Mouse (Mus musculus): ENCODE data around the gene Ube3c. TPM values are rescaled to one million over a fixed set of nuclear protein-coding genes. Genes with fewer than 3 reads are reported as not detected.
"Not testable (repeated sequence)": the region's sequence is repeated elsewhere in the genome, so short reads cannot be mapped to it uniquely, and the experiment has no call there.

The Ube3c gene
- 34.6 and 37.5 TPM in 2 replicates for polyA plus RNA-seq (2014; fragmentation: Nextera tagmentation; extraction: Ambion mirVana)

DNA sequence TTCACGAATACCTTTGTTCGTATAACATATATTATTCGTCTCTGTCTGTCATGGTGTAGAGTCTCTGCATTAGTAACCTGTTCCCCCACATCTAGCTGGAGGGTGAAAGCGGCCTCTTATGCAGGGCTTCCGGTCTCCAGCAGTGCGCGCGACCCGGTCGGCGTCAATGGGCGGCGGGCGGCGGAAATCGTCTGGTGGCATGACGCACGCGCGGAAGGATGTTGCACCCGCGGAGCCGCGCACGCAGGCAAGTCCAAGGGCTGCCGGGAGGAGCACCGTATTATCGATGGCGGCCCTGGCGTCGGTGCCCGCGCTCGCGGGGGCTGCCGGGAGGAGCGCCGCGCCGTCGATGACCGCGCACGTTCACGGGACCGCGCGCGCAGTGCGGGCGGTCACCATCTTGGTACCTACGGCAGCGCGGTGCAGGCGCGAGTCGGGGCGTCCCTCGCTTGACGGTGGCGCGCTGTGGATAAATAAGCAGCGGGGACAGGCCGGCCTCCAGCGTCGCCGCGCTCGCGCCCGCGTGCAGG is at the start of gene Ube3c:
Gene Ube3c (plus strand): TSS at position 395 of the 530 bp plus-strand sequence.
- Histone ChIP-seq H3K4me2 (ENCODE audit: low read length) (peak within 1 kb of the TSS; percentile 98), H3K9me3 (ENCODE audit: control insufficient read depth, low read length) (no peaks in the 10 kb centered on the region), H3K27me3 (ENCODE audit: control insufficient read depth, insufficient read depth, low read length) (no peaks in the 10 kb centered on the region; the same call in 1 of the 2 replicates), H3K4me3 (ENCODE audit: control insufficient read depth in 1 of 2, insufficient read depth in 1 of 2, low read depth in 1 of 2, low read length in 2 of 2) (peak within 1 kb of the TSS; percentile 81 to 88), H3K27ac (replicated peaks in 1 of 2; ENCODE audit: control insufficient read depth in 1 of 2, insufficient read depth in 1 of 2, low read depth in 2 of 2, low read length in 2 of 2) (peak within 1 kb of the TSS; percentile 81 to 94), H3K36me3 (ENCODE audit: control insufficient read depth, insufficient read depth, low read length) (peaks cover 12% of the 10 kb centered on the region), H3K4me1 (ENCODE audit: control insufficient read depth in 2 of 2, insufficient read depth in 2 of 2, low read length in 2 of 2) (peaks cover 6 to 17% of the 10 kb centered on the region in 2 experiments), H3K9ac (ENCODE audit: low read length) (peak within 1 kb of the TSS; percentile 85)
- under 1% methylated on average over 72 of the region's 72 CpGs for WGBS
- ATAC-seq (ENCODE audit: insufficient number of reproducible peaks, insufficient read depth, low FRiP score, low read depth), result peak; percentile 97

DNA sequence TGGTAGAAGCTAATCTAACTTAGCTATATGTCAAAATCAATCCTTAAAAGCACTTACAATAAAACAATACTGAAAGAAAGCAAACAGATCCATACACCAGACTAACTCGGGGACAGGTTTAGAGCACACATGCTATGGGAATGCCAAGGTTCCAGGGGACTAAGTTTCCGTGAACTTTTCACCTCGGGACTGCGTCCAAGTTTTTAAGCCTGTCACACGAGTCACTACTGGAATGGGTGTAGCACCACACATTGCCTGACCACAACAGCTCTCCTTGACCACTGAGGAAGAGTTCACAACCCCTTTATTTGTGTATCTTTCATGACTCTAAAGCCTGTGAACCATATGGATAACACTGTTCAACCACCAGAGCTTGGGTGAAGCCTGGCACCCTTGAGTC is 8.9 kb upstream of the Ube3c start:
- H3K36me3 ChIP-seq (ENCODE audit: control insufficient read depth, insufficient read depth, low read length), result no peaks in the 10 kb centered on the region
- H3K4me3 ChIP-seq (ENCODE audit: control insufficient read depth in 1 of 2, insufficient read depth in 1 of 2, low read depth in 1 of 2, low read length in 2 of 2), result no peak overlapping the region
- H3K27ac ChIP-seq (replicated peaks in 1 of 2; ENCODE audit: control insufficient read depth in 1 of 2, insufficient read depth in 1 of 2, low read depth in 2 of 2, low read length in 2 of 2), result no peak overlapping the region
- ATAC-seq (ENCODE audit: insufficient number of reproducible peaks, insufficient read depth, low FRiP score, low read depth), result no peak
- no peak overlapping the region for H3K9ac ChIP-seq (ENCODE audit: low read length)
- no peaks in the 10 kb centered on the region; the same call in 1 of the 2 replicates for H3K27me3 ChIP-seq (ENCODE audit: control insufficient read depth, insufficient read depth, low read length)
- no peaks in the 10 kb centered on the region for H3K4me1 ChIP-seq (ENCODE audit: control insufficient read depth in 2 of 2, insufficient read depth in 2 of 2, low read length in 2 of 2)
- H3K9me3 ChIP-seq (ENCODE audit: control insufficient read depth, low read length), result no peaks in the 10 kb centered on the region
- no peak overlapping the region for H3K4me2 ChIP-seq (ENCODE audit: low read length)
- WGBS, result 67% methylated on average over 5 of the region's 5 CpGs

DNA sequence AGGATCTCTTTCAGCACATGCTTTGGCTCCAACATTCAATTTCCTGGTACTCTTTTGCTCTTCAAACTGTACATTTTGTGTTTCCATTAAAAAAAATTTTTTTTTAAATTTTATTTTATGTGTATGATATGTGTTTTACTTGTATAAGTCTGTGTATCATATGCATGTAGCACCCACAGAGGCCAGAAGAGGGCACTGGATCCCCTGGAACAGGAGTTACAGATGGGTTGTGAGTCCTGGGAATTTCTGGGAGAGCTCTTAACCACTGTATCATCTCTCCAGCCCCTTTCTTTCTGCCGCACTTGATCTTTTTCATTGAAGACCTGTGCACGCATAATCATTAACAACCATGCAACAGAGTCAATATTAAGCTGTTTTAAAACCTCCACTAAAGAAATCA is 8.4 kb upstream of the Ube3c start:
- no peak overlapping the region for H3K27ac ChIP-seq (replicated peaks in 1 of 2; ENCODE audit: control insufficient read depth in 1 of 2, insufficient read depth in 1 of 2, low read depth in 2 of 2, low read length in 2 of 2)
- no peak overlapping the region for H3K4me3 ChIP-seq (ENCODE audit: control insufficient read depth in 1 of 2, insufficient read depth in 1 of 2, low read depth in 1 of 2, low read length in 2 of 2)
- WGBS, result 80% methylated on average over 2 of the region's 2 CpGs
- no peak overlapping the region for H3K9ac ChIP-seq (ENCODE audit: low read length)
- H3K4me1 ChIP-seq (ENCODE audit: control insufficient read depth in 2 of 2, insufficient read depth in 2 of 2, low read length in 2 of 2), result no peaks in the 10 kb centered on the region
- no peaks in the 10 kb centered on the region; the same call in 1 of the 2 replicates for H3K27me3 ChIP-seq (ENCODE audit: control insufficient read depth, insufficient read depth, low read length)
- H3K36me3 ChIP-seq (ENCODE audit: control insufficient read depth, insufficient read depth, low read length), result no peaks in the 10 kb centered on the region
- H3K9me3 ChIP-seq (ENCODE audit: control insufficient read depth, low read length), result no peaks in the 10 kb centered on the region
- ATAC-seq (ENCODE audit: insufficient number of reproducible peaks, insufficient read depth, low FRiP score, low read depth), result no peak
- H3K4me2 ChIP-seq (ENCODE audit: low read length), result no peak overlapping the region

DNA sequence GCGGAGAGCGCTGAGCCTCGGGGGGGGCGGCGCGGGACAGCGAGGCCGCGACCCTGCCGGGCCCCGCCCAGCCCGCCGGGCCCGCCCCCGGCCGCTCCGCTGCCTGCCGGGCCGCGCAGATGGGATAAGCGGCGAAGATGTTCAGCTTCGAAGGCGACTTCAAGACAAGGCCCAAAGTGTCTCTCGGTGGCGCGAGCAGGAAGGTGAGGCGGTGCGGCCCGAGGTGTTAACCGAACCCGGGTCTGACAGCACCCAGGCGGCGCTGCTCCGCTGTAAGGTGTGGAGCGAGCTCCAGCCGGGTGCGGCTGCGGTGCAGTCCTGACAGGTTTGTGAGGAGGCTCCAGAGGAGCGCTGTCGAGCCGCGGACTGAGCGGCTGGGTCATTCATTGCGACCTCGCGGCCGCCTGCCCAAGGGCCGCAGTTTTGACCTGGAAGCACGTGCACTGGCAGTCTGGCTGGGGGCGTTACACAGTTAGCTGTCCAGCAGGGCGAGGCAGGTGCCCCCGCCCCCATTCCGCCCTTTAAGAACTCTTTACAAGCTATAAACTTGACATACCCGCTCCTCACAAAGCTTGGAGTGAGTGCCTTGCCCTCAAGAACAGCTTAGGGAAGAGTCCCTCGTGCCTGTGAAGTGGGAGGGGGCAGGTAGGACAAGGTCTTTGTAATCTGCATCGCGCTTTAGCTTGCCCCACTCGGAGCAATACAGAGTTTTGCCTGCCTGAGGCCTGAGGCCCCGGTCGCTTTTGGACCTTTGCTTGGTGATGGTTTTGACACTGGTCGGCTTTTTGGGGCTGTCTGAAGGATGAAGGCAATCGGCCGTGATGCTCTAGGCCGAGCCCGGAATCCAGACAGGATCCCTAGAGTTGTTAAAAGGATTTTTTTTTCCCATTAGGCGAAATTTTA is 587 bp downstream of the Ube3c start:
- WGBS, result 4% methylated on average over 54 of the region's 67 CpGs

DNA sequence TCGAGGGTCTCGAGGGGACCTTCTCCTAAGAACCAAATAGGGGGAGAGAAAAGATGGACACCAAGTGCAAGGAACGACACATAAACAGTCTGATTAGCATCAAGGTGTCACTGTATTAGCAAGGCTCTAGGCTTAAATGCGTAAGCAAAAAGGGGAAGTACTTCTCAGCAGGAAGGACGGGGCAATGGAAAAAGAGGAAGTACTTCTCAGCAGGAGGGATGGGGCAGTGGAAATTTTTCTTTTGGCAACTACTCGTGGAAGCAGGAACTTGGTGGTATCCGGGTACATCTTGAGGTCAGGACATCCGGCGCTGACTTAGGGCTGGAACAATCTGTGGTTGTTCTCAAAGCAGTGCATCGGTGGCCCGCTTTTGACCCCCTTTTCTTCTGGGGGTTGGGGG is 5.2 kb downstream of the Ube3c start:
- not testable (repeated sequence) for H3K4me3 ChIP-seq (ENCODE audit: control insufficient read depth in 1 of 2, insufficient read depth in 1 of 2, low read depth in 1 of 2, low read length in 2 of 2); ATAC-seq (ENCODE audit: insufficient number of reproducible peaks, insufficient read depth, low FRiP score, low read depth); H3K9ac ChIP-seq (ENCODE audit: low read length); H3K27ac ChIP-seq (replicated peaks in 1 of 2; ENCODE audit: control insufficient read depth in 1 of 2, insufficient read depth in 1 of 2, low read depth in 2 of 2, low read length in 2 of 2); H3K4me2 ChIP-seq (ENCODE audit: low read length); H3K9me3 ChIP-seq (ENCODE audit: control insufficient read depth, low read length); H3K27me3 ChIP-seq (ENCODE audit: control insufficient read depth, insufficient read depth, low read length)
- Histone ChIP-seq H3K36me3 (ENCODE audit: control insufficient read depth, insufficient read depth, low read length) (peaks cover 15% of the 10 kb centered on the region), H3K4me1 (ENCODE audit: control insufficient read depth in 2 of 2, insufficient read depth in 2 of 2, low read length in 2 of 2) (peaks cover 6 to 17% of the 10 kb centered on the region in 2 experiments)
- 92% methylated on average over 11 of the region's 11 CpGs for WGBS

More for the DNA sequence above, 587 bp downstream of the Ube3c start:
- Histone ChIP-seq H3K4me1 (ENCODE audit: control insufficient read depth in 2 of 2, insufficient read depth in 2 of 2, low read length in 2 of 2) (peaks cover 6 to 17% of the 10 kb centered on the region in 2 experiments), H3K36me3 (ENCODE audit: control insufficient read depth, insufficient read depth, low read length) (peaks cover 15% of the 10 kb centered on the region), H3K4me2 (ENCODE audit: low read length) (peak overlapping the region; percentile 98), H3K27ac (replicated peaks in 1 of 2; ENCODE audit: control insufficient read depth in 1 of 2, insufficient read depth in 1 of 2, low read depth in 2 of 2, low read length in 2 of 2) (peak overlapping the region; percentile 81 to 94), H3K27me3 (ENCODE audit: control insufficient read depth, insufficient read depth, low read length) (no peaks in the 10 kb centered on the region; the same call in 1 of the 2 replicates), H3K9me3 (ENCODE audit: control insufficient read depth, low read length) (no peaks in the 10 kb centered on the region), H3K4me3 (ENCODE audit: control insufficient read depth in 1 of 2, insufficient read depth in 1 of 2, low read depth in 1 of 2, low read length in 2 of 2) (peak overlapping the region; percentile 81 to 88), H3K9ac (ENCODE audit: low read length) (peak overlapping the region; percentile 85)
- peak; percentile 84 for ATAC-seq (ENCODE audit: insufficient number of reproducible peaks, insufficient read depth, low FRiP score, low read depth)

DNA sequence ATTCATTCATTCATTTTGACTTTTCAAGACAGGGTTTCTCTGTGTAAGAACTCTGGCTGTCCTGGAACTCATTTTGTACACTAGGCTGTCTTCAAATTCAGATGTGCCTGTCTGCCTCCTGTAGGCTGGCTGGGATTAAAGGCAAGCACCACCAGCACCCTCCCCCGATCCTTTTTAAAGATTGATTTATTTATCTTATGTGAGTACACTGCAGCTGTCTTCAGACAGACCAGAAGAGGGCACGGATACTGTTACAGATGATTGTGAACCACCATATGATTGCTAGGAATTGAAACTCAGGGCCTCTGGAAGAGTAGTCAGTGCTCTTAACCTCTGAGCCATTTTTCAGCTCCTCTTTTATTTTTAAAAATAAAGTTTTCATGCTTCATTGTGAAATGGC is 6.0 kb downstream of the Ube3c start:
- Histone ChIP-seq H3K9me3 (ENCODE audit: control insufficient read depth, low read length) (no peaks in the 10 kb centered on the region), H3K4me1 (ENCODE audit: control insufficient read depth in 2 of 2, insufficient read depth in 2 of 2, low read length in 2 of 2) (peaks cover 4 to 13% of the 10 kb centered on the region in 2 experiments), H3K4me2 (ENCODE audit: low read length) (no peak overlapping the region), H3K27ac (replicated peaks in 1 of 2; ENCODE audit: control insufficient read depth in 1 of 2, insufficient read depth in 1 of 2, low read depth in 2 of 2, low read length in 2 of 2) (no peak overlapping the region), H3K9ac (ENCODE audit: low read length) (no peak overlapping the region), H3K36me3 (ENCODE audit: control insufficient read depth, insufficient read depth, low read length) (peaks cover 15% of the 10 kb centered on the region), H3K27me3 (ENCODE audit: control insufficient read depth, insufficient read depth, low read length) (no peaks in the 10 kb centered on the region), H3K4me3 (ENCODE audit: control insufficient read depth in 1 of 2, insufficient read depth in 1 of 2, low read depth in 1 of 2, low read length in 2 of 2) (no peak overlapping the region)
- no peak for ATAC-seq (ENCODE audit: insufficient number of reproducible peaks, insufficient read depth, low FRiP score, low read depth)
- WGBS, result 58% methylated on average over 2 of the region's 2 CpGs

DNA sequence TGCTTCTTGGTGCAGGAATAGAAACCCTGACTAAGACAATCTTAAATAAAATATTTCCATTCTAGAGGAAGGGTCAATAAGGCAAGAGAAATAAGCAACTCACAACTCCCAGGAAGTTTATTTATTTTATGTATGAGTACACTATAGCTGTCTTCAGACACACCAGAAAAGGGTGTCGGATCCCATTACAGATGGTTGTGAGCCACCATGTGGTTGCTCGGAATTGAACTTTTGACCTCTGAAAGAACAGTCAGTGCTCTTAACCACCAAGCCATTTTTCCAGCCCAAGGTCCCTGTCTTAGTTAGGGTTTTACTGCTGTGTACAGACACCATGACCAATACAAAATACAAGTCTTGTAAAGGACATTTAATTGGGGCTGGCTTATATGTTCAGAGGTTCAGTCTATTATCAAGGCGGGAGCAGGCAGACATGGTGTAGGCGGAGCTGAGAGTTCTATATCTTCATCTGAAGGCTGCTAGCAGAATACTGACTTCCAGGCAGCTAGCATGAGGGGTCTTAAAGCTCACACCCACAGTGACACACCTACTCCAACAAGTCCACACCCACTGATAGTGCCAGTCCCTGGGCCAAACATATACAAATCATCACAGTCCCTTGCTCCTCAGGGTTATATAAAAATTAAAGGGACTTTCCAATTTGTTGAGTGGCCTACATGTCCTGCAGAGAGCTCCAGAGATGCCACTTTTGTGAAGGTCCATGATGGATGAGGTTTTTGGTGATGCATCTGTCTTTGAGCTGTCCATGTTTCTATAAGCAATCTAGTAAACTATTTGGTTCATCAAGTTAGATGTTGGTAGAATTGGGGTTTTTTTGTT is 9.0 kb downstream of the Ube3c start:
- no peak overlapping the region for H3K4me3 ChIP-seq (ENCODE audit: control insufficient read depth in 1 of 2, insufficient read depth in 1 of 2, low read depth in 1 of 2, low read length in 2 of 2)
- 87% methylated on average over 4 of the region's 4 CpGs for WGBS
- H3K4me2 ChIP-seq (ENCODE audit: low read length), result no peak overlapping the region
- H3K36me3 ChIP-seq (ENCODE audit: control insufficient read depth, insufficient read depth, low read length), result peaks cover 5% of the 10 kb centered on the region
- no peak overlapping the region for H3K9ac ChIP-seq (ENCODE audit: low read length)
- no peaks in the 10 kb centered on the region for H3K9me3 ChIP-seq (ENCODE audit: control insufficient read depth, low read length)
- H3K4me1 ChIP-seq (ENCODE audit: control insufficient read depth in 2 of 2, insufficient read depth in 2 of 2, low read length in 2 of 2), result no peaks in the 10 kb centered on the region
- no peak overlapping the region for H3K27ac ChIP-seq (replicated peaks in 1 of 2; ENCODE audit: control insufficient read depth in 1 of 2, insufficient read depth in 1 of 2, low read depth in 2 of 2, low read length in 2 of 2)
- no peak for ATAC-seq (ENCODE audit: insufficient number of reproducible peaks, insufficient read depth, low FRiP score, low read depth)
- no peaks in the 10 kb centered on the region for H3K27me3 ChIP-seq (ENCODE audit: control insufficient read depth, insufficient read depth, low read length)
